Mouse (Mus musculus): ENCODE measurements around the gene Gm43191.
A peak's percentile ranks its signal among the peaks of the same experiment; 100 is the strongest.

Gene Gm43191

DNA sequence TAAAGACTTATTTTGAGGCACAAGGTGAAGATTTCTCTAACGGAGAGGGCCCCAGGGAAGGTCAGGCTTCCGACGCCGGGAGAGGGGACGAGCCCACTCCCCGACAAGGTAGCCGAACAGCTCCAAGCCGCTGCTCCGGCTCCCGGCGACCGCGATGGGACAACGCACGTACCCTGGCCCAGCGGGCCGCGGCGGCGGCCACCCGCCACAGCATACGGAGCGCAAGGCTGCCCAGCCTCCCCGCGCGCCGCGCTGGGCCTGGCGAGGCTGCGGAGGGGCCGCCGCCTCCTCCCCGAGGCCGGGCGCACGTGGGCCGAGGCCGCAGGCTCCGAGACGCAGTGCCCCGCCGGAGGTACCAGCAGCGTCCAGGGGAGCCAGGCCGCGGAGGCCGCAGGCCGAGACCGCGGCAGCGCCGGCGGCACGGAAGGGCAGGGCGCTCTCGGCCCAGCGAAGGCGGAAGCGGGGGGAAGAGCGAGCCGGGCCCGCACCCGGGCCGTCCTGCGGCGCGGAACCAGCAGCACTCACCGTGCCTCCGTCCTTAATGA lies 19.1 kb downstream of the Gm43191 start:
- DNase-seq (ENCODE audit: low read depth, low spot score), result peak; percentile 40

DNA sequence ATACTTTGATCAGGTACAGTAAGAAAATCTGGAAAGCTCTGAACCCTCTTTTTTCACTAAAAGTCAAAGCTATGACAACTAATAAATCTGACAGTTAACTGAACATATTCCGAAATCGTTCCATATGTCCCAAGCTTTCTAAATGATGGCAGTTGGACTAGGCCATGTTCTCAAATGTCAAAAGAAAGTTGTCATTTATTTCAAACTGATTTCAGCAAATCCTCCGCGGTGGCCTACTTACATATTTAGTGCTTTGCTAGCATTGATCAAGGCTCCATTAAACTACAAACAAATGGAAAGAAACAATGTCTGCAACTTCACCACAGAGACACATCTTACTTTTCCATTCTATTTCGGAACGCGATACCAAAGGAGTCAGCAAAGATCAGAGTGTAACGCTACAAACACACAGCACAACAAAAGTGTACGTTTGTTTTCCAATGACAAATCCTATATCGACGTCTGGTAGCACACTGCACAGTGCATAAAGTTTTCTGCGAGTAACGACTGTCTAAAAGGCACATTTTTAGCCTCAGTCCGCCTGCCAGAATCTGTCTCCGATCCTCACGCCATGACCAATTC lies 19.7 kb downstream of the Gm43191 start:
- DNase-seq (ENCODE audit: low read depth, low spot score), result no peak

DNA sequence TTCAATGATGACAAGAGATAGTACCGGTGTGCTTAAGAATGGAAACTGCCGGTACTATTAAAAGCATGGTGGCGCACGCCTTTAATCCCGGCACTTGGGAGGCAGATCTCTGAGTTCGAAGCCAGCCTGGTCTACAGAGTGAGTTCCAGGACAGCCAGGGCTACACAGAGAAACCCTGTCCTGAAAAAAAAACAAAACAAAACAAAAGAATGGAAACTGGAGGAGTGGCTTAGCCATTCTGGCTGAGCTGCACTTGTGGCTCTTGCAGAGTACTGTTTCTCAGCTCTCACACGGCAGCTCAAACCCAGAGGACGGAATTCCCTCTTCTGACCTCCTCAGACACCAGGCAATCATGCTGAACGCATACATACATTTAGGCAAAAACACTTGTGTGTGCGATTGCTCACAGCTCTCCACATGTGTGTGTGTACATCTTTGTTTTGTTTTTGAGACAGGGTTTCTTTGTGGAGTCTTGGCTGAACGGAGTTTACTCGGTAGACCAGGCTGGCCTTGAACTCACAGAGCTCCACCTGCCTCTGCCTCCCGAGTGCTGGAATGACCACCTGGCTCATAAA lies 21.1 kb downstream of the Gm43191 start:
- peak; percentile 52 for DNase-seq (ENCODE audit: low read depth, low spot score)

DNA sequence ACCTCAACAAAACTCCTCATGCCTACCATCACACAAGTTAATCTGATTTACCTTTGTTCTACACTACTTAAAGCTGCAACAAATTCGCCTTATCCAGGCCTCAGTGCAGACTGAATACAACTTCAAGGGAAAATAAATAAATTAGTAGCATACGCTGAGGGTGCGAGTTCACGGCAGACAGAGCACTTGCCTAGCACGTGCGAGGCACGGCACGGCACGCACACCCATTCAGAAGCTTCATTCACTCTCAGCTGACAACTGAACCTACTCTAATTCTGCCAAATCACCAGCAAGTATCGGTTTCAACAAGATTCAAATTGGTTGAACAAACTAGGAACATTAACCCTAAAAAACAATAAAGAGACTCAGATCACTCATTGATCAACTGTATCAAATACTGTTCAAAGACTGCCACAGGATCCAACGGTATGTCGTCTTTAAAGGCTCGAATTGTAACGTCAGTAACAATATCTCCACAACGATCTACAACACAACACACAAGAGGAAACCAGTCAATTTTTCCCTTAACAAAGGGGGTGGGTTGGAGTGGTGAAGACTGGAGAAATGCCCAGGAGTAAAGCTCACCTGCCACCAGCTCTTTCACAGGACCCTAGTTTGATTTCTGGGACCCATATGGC lies 22.0 kb downstream of the Gm43191 start:
- no peak for DNase-seq (ENCODE audit: low read depth, low spot score)

DNA sequence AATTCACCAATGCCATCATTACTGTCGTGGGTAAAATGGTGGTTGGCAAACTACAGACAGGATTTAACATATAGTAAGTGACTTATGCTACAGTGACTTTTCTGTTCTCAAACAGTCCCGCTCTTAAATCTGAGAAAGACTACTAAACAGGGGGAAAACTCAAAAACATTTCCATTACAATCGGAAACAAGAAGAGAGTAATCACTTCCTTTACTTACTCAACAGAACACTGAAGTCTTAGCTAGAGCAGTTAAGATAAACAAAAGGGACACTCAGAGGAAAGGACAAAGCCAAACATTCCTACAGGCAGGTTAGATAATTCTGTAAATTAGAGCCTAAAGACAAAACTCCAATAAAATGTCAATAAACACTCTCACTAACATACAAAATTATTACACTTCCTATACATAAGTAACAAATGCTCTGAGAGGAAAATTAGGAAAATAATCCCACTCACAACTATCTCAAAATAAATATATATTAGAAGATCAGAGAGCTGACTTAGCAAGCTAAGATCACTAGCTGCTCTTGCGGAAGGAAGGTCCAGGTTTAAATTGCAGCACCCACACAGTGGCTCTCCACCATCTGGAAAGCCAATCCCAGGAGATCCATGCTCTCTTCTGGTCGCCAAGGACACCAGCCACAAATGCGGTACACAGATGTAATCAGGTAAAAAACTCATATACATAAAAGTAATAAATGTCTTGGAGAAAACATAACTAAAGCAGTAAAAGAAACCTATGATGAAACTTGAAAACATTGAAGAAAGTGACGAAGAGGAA lies 24.7 kb downstream of the Gm43191 start:
- DNase-seq (ENCODE audit: low read depth, low spot score), result peak; percentile 88

DNA sequence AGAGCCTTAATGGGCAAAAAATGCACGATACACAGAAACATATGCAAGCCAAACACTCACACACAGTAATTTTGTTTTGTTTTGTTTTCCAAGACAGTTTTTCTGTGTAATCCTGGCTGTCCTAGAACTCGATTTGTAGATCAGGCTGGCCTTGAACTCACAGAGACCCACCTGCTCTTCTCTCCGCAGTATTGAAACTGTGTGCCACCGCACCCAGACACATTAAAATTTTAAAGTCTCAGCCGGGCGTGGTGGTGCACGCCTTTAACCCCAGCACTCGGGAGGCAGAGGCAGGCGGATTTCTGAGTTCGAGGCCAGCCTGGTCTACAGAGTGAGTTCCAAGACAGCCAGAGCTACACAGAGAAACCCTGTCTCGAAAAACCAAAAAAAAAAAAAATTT lies 27.0 kb downstream of the Gm43191 start:
- DNase-seq (ENCODE audit: low read depth, low spot score), result peak; percentile 46

DNA sequence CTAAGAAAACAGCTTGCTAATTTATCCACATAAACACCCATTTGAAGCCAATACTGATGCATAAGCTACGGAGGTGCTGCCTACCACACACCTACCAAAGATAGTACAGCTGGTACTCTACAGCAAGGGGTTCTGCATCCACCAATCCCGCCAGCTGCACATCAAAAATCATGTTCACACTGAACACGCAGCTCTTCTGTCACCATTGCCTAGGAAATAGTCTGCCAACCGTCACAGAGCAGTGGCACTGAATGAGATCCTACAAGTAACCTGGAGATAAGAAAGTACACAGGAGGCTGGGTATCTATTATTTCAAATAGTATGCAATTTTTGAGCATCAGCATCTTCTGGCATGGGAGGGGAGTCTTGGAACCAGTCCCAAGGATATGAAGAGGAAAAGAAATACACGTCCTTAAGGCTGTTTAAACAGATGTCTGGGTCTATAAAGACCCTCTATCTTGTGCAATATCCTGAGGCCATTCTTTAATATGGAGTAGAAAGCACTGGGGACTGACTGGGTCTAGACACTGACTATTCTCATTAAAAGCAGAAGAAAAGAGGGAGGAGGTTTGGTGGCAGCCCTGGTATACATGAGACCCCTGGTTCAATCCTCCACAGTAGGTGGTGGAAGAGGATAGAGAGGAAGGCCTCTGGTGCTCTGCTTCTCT lies 27.6 kb downstream of the Gm43191 start:
- DNase-seq (ENCODE audit: low read depth, low spot score), result no peak

DNA sequence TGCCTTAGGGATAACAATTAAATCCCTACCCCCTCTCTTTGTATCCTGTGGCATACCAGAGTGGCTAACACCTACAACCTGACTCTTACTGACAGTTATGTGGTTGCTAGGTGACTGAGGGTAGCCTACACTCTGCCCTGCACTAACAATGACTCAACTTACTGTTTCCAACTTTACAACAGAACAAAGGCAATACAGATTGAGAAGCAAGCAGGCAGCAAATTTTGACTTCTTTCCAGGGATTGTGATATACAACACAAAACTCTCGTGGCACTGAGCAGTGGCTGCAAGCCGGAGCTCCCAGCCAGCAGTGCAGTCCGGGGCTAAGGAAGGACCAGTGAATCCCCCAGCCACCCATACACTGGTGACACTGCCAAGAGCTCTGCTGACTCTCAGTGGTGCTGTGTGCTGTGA lies 29.0 kb downstream of the Gm43191 start:
- peak; percentile 74 for DNase-seq (ENCODE audit: low read depth, low spot score)

DNA sequence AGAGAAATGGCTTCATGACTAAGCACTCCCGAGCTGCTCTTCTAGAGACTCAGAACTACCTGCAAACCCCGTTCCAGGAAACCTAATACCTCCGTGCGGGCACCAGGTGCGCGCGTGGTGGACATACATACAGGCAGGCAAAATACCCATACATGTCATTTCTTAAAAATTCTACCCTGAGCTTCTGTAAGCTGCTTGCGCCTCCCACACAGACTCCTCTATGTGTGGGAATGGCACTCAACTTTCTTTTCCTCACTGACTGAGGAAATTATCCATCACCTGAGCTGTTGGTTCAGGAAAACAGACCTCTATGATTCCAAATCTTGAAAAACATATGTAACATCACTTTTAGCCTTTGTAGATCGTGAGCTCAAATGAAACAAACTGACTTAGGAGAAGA lies 30.4 kb downstream of the Gm43191 start:
- DNase-seq (ENCODE audit: low read depth, low spot score), result no peak

DNA sequence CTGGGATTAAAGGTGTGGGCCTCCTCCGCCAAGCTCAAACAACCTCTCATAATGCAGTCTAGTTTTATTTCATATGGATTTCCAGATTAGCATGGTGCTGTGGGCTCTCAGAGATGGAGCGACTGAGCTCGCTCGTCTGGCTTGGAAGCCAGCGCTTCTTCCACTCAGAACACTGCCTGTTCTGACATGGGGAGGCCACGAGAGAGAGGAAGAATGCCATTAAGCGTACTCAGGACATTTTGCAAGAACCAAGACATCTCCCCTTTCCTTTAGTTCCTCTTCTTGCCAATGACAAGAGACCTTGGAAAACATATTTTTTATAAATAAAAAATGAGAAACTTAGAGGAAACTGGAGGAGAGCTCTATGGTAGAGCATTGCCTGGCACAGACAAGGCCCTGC lies 32.3 kb downstream of the Gm43191 start:
- no peak for DNase-seq (ENCODE audit: low read depth, low spot score)

DNA sequence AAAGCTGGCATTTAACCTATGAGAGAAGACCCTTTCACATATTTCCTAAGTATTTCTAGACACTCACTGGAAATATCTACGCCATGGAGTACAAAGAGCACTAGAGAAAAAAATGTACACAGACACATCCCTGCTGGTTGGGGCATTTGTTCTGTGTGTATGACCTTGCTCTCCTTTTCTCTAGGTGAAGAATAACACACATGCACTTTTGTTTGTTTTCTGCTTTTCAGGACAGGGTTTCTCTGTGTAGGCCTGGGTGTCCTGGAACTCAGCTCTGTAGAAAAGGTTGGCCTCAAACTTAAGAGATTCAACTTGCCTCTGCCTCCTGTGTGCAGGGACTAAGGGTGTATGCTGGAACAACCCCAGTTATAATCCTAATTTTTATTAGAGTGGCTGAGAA lies 34.7 kb downstream of the Gm43191 start:
- DNase-seq (ENCODE audit: low read depth, low spot score), result no peak

DNA sequence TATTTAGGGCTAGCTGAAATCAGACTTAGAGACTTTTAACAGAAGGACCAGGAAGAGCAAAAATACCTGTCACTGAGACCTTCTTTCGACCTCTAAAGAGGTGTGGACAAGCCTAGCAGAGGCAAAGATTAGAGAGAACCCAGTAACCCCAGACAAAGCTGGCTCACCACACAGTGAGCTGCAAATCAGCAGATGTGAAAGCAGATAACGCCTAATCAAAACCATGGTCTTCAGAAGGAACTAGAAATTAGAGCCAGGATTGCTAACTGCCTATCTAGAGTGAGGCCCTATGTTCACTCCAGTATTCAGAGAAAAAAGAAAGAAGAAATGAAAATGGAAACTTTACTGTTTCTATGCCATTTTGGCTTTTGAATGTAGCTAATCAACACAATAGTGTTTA lies 38.7 kb downstream of the Gm43191 start:
- no peak for DNase-seq (ENCODE audit: low read depth, low spot score)

DNA sequence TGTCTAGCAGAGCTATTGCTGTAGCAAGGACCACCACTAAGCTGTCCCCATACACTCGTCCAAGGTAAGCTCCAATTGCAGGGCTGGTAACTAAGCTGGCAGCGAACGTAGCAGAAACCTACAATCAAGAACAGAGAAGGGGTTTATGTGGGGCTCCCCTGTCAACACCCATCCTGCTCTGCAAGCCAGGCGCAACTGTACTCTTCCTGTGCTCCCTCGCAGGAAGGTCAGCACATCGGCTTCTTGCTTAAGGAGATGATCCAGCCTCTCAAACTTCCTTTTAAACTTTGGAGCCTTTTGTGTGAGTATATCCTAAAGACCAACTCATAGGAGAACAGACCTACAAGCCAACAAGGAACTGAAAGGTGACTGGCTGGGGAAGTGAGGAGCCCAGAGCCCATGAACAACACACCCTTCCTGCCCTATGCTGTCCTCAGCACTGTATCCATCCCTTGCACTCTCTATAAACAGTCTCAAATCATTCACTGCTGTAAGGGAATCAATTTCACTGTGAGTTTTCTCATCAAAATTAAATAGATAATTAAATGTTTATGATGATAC lies 39.2 kb downstream of the Gm43191 start:
- DNase-seq (ENCODE audit: low read depth, low spot score), result no peak

DNA sequence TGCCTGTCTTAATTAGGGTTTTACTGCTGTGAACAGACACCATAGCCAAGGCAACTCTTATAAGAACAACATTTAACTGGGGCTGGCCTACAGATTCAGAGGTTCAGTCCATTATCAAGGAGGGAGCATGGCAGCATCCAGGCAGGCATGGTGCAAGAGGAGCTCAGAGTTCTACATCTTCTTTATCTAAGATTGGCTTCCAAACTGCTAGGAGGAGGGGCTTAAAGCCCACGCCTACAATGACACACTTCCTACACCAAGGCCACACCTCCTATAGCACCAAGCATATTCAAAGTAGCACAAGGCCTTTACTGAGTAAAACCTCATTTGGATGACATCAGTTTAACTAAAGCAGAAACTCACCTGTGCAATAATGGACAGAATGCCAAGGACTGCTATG lies 41.0 kb downstream of the Gm43191 start:
- DNase-seq (ENCODE audit: low read depth, low spot score), result peak; percentile 77

DNA sequence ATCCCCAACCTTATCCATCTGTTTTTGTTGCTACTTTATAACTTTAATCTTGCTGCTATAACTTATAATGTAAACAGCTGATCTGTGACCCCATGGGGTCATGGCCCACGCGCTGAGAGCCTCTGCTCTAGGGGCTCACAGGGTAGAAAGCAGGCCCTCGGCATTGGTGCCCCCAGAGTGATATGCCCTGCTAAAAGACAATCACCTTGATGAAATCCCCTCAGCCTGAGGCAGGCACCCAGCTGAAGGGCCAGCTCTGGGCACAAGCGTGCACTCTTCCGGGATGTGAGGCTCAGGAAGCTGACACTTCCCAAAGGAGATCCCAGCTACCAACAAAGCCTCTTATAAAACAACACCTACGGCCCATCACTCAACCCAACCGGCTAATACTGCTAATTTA lies 42.5 kb downstream of the Gm43191 start:
- DNase-seq (ENCODE audit: low read depth, low spot score), result no peak

DNA sequence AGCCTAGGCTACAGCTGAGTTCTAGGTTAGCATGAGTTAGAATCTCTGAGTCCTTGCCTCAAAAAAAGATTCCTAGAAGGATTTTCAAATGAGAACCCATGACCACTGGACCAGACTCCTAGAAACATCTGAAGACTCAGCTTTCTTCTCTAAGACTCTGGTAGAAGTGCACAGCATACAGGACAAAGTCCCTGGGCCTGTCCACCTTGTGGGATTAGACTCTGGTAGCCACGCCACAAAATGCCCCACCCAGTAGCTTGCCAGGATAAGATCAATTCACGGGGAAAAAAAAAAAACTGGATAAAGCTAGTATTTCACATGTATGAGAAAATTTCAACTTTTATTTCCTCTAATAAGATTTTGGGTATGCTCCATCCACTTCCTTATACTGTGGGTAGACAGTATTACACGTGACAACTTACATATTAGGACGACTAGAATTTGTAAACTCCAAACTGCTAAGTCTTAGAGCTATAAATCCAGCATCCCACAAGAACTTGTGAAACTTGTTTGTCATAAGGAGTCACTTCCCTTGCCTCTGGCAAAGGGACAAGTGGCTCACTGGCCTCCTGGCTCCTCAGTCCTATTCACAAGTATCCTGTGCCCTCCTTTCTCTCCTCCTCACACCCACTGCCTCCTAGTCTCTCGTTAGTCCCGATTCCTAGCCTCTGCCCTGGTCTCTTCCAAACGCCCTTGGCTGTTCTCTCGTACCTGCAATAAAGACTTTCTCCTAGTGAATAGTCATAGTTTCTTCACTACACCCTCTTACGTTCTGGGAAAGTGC lies 43.2 kb downstream of the Gm43191 start:
- DNase-seq (ENCODE audit: low read depth, low spot score), result no peak

DNA sequence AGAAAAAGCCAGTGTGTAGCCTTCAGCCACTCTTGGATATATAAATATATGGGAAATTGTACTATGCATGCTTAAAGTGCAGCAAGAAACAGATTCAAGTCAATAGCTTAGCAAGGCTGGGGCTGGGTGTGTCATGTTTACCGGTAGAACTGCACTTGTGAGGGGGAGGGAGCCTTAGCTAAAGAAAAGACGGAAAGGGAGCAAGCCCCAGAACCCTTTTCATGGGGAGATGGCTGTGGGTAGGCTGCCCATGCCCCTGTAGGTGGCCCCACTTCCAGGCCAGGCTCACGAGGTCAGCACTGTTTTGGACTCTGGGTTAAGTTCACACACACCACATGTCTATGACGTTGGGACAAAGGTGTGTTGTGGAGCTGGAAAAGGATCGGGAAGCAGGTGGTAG lies 45.3 kb downstream of the Gm43191 start:
- DNase-seq (ENCODE audit: low read depth, low spot score), result no peak

DNA sequence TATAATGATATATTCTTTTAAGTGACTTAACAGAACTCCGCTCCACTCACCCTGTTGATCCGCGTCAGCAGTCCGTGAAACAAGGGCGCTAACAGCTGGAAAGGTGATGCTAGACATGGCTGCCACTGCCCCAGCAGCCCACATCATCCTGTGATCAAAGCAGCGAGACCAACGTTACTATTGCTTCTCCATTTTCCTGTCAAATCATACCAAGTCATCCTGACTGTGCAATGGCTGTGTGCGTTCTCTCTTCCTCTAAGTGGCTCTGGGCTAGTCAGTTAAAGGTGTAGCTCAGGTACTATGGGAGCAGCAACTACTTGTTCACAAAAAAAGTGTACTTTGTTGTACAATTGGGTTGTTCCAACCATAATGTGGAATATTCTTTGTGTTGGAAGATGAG lies 46.2 kb downstream of the Gm43191 start:
- DNase-seq (ENCODE audit: low read depth, low spot score), result no peak

DNA sequence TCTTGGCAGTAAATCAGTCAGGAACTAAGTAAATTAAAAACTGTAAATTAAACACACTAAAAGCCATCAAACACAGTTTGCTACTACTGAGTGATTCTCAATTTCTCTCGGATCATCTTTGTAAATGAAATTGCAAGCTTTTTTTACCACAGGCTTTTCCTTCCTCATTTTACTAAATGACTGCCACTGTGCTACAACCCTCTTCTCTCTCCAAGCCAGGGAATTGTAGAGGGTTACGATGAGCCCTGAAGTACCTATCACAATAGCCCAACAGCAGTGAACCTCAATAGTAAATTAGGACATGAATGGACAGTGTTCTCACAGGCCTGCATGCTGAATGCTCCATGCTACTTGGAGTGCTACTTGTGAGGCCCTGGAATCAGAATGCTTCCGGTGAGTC lies 47.0 kb downstream of the Gm43191 start:
- no peak for DNase-seq (ENCODE audit: low read depth, low spot score)

DNA sequence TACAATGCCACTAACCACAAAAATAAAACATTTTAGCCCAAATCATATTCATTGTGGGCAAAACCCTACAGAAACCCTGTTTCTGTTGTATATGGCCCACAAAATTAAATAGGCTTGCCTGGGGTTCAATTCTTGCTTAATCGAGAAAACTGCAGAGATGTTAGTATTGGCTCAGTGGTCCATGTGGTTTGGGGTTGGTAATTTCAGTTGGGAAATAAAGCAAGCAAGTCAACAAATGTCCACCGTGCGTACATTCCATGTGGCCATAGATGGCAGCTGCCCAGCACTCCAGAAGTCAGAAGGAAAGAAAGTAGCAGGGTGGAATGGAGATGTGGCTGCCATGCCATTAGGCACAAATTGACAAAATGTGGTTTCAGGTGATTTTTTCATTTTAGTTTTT lies 48.1 kb downstream of the Gm43191 start:
- DNase-seq (ENCODE audit: low read depth, low spot score), result no peak

DNA sequence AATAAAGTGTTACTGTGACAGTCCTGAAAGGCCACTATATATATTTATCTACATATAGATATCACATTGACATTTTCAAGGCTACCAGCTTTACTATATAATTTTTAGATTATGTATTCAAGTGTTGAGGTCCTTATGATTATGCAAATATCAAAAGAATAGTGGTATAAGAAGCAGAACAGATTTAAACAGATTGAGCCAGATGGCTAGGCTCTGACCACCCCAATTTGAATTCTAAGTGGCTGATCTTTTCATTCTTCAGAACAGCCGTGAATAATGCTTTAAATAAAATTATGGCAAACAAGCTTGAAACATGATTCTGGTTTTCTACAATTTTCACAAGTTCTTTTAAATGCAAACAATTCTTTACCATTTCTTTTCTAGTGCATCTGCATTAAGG lies 49.6 kb downstream of the Gm43191 start:
- DNase-seq (ENCODE audit: low read depth, low spot score), result no peak

Measured in R1 (cell line).